Mouse (Mus musculus): ENCODE measurements around the gene Fam219a.

Fam219a gene

GRCm38 (mm10) chr4:41569411-41569885, at the start of gene Fam219a, which contains the start of gene Dnaic1:
Fam219a (minus strand) TSS chr4:41569538.
Dnaic1 (plus strand) TSS chr4:41569775.
- peak; percentile 99 for DNase-seq

- DNase-seq, result no peak
Measured at GRCm38 (mm10) chr4:41615661-41616599, 46.6 kb upstream of the Fam219a start.

GRCm38 (mm10) chr4:41614156-41614555, 44.8 kb upstream of the Fam219a start:
- DNase-seq, result peak in 1 of 2 experiments; percentile 20

GRCm38 (mm10) chr4:41612166-41612565, 42.8 kb upstream of the Fam219a start:
- no peak for DNase-seq

GRCm38 (mm10) chr4:41610594-41610980, 41.2 kb upstream of the Fam219a start:
- DNase-seq, result no peak

- DNase-seq, result peak; percentile 10 to 14
Measured at GRCm38 (mm10) chr4:41609681-41610593, 40.6 kb upstream of the Fam219a start.

GRCm38 (mm10) chr4:41606784-41607183, 37.4 kb upstream of the Fam219a start:
- DNase-seq, result no peak

GRCm38 (mm10) chr4:41604476-41605396, 35.4 kb upstream of the Fam219a start:
- no peak for DNase-seq

- no peak for DNase-seq
Measured at GRCm38 (mm10) chr4:41602818-41603217, 33.5 kb upstream of the Fam219a start.

- DNase-seq, result no peak
Measured at GRCm38 (mm10) chr4:41583353-41583752, 14.0 kb upstream of the Fam219a start.

- DNase-seq, result no peak
Measured at GRCm38 (mm10) chr4:41575914-41576313, 6.6 kb upstream of the Fam219a start.

GRCm38 (mm10) chr4:41573492-41573891, 4.2 kb upstream of the Fam219a start:
- no peak for DNase-seq

- DNase-seq, result no peak
Measured at GRCm38 (mm10) chr4:41571490-41571889, 2.2 kb upstream of the Fam219a start.

GRCm38 (mm10) chr4:41568682-41569410, 492 bp downstream of the Fam219a start:
- DNase-seq, result peak; percentile 53 to 57

GRCm38 (mm10) chr4:41568239-41568638, 1.1 kb downstream of the Fam219a start:
- peak in 1 of 2 experiments; percentile 14 for DNase-seq

- no peak for DNase-seq
Measured at GRCm38 (mm10) chr4:41566123-41566522, 3.2 kb downstream of the Fam219a start.

- no peak for DNase-seq
Measured at GRCm38 (mm10) chr4:41563297-41563696, 6.0 kb downstream of the Fam219a start.

- no peak for DNase-seq
Measured at GRCm38 (mm10) chr4:41557092-41557491, 12.2 kb downstream of the Fam219a start.

- no peak for DNase-seq
Measured at GRCm38 (mm10) chr4:41556311-41556953, 12.9 kb downstream of the Fam219a start.

- DNase-seq, result no peak
Measured at GRCm38 (mm10) chr4:41554994-41555663, 14.2 kb downstream of the Fam219a start.
